ENCODE assay signal across 16 mouse cellular contexts in the genomic region with DNA sequence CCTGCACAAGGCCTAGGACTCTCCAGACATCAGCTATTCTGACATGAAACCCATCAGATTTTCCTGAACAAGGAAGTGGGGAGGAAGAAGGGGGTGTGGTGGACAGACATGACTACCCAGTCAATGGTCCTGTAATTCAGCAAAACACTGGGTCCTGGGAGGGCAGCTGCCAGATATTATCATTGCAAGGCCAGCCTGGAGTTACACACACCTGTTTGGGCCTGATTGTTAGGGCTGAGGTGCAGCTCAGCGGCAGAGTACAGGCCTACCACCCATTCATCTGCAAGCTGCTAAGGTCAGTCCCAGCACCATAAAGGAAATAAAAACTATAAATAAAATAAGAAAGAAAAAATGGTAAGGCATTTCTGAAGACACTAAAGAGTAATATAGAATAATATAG. TPM values are rescaled to one million over a fixed set of nuclear protein-coding genes. Genes with fewer than 3 reads are reported as not detected.
"Had no signal": no experiment of that assay in that cellular context is flagged by ENCODE, and none has a peak within 500 bp of the region (broad histone marks: within the 10 kb centered on the region; RNA-seq: fewer than 3 reads in every experiment).

No protein-coding gene starts in this region.

- H3K27me3 ChIP-seq: liver, embryonic 15.5 days; lung, embryonic 15.5 days; megakaryocyte, embryonic 14.5 days; stomach, embryonic 15.5 days had no signal

- H3K36me3 ChIP-seq: liver, embryonic 15.5 days; lung, embryonic 15.5 days; stomach, embryonic 15.5 days had no signal

- H3K4me3 ChIP-seq: left cerebral cortex, adult 2 months; liver, embryonic 15.5 days; lung, embryonic 15.5 days; megakaryocyte, embryonic 14.5 days; stomach, embryonic 15.5 days had no signal

- DNase-seq: layer of hippocampus, postnatal 36 days; lung, adult 18-20 months; lung, postnatal 10 days; lung, postnatal 36 days; midbrain, embryonic 14.5 days; right cerebral cortex, postnatal 25 days; spleen, adult 18-20 months; thymus, postnatal 25 days had no signal

- H3K4me1 ChIP-seq: liver, embryonic 15.5 days; megakaryocyte, embryonic 14.5 days; stomach, embryonic 15.5 days had no signal

- H3K9me3 ChIP-seq: liver, embryonic 15.5 days; lung, embryonic 15.5 days; stomach, embryonic 15.5 days had no signal

- H3K4me2 ChIP-seq: liver, embryonic 15.5 days; lung, embryonic 15.5 days; midbrain, embryonic 11.5 days; stomach, embryonic 15.5 days had no signal

- ATAC-seq: intestine, postnatal 0 days had no signal

- H3K9ac ChIP-seq: liver, embryonic 15.5 days; lung, embryonic 15.5 days; stomach, embryonic 15.5 days had no signal

- H3K27ac ChIP-seq: left cerebral cortex, adult 2 months; liver, embryonic 15.5 days; lung, embryonic 15.5 days; stomach, embryonic 15.5 days had no signal

RNA-seq across cellular contexts. Expression of a gene that starts 52.3 kb away (rescaled TPM):
- total RNA-seq: neutrophil, adult 5-6 weeks had no signal
